Mouse (Mus musculus): ENCODE measurements around the gene 1110002E22Rik.

GRCm38 (mm10) chr3:138026286-138026685 lies 38.6 kb upstream of the 1110002E22Rik start:
- TF ChIP-seq CTCF (IDR thresholded peaks at IDR 0.05; ENCODE audit: low read depth, low read length), result no peak
- TF ChIP-seq POLR2A (IDR thresholded peaks at IDR 0.05; ENCODE audit: extremely low read depth, insufficient read depth, low read length), result no peak

All from liver, adult 2 months (tissue).